Mouse (Mus musculus) liver, embryonic 14.5 days (tissue): ENCODE measurements around the gene Dpep2nb.

Experiments
- CTCF ChIP-seq: IDR thresholded peaks from 2 replicates; pipeline ENCODE4 v1.5.1; 2016; ENCODE audit warnings: antibody characterized with exemption, low read depth, control low read depth
- EP300 ChIP-seq: IDR thresholded peaks from 2 replicates; pipeline ENCODE4 v1.6.1; 2016; ENCODE audit warnings: antibody characterized with exemption, low read depth

GRCm38 (mm10) chr8:106017130-106017529 is 11.4 kb upstream of the Dpep2nb start:
- TF ChIP-seq CTCF (no peak), EP300 (no peak)
